Mouse (Mus musculus): Measurements from ENCODE around the gene Usp24.

DNA sequence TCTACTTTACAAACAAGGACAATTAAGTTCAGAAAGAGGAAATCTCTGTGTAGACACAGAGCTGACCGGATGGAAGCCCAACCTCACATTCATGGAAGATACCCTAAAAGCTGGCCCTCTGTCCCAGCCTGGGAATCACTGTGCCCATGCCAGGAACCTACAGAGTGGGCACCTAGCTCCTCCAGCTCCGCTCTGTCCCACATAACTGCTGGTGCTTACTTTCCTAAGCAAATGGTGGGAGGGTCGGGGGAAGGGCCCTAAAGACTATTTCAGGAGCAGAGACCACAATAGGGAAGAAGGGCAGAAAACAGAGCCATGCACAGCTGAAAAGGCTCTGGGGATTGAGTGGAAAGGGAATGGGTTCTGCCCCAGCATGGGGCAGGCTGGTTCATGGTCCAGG lies 164.5 kb downstream of the Usp24 start:
- no peak for TF ChIP-seq ZNF384 (IDR thresholded peaks at IDR 0.05; ENCODE audit: low read depth, low read length)
- TF ChIP-seq CHD2 (IDR thresholded peaks at IDR 0.05; ENCODE audit: low read depth, low read length): no peak
- no peak for TF ChIP-seq HCFC1 (IDR thresholded peaks at IDR 0.05; ENCODE audit: borderline replicate concordance, insufficient read depth, low read length)
- no peak for TF ChIP-seq MAFK (IDR thresholded peaks at IDR 0.05; ENCODE audit: insufficient read depth, low read depth, low read length)
- no peak for TF ChIP-seq ZC3H11A (IDR thresholded peaks at IDR 0.05; ENCODE audit: borderline replicate concordance, low read depth, low read length)

All from ES-E14 (cell line).